Mouse (Mus musculus): ENCODE data around the gene Draxin. TPM values are rescaled to one million over a fixed set of nuclear protein-coding genes. Genes with fewer than 3 reads are reported as not detected.
"Not testable (repeated sequence)": the region's sequence is repeated elsewhere in the genome, so short reads cannot be mapped to it uniquely, and the experiment has no call there.

Draxin gene
- polyA plus RNA-seq, 1 experiment = 1.9 TPM

DNA sequence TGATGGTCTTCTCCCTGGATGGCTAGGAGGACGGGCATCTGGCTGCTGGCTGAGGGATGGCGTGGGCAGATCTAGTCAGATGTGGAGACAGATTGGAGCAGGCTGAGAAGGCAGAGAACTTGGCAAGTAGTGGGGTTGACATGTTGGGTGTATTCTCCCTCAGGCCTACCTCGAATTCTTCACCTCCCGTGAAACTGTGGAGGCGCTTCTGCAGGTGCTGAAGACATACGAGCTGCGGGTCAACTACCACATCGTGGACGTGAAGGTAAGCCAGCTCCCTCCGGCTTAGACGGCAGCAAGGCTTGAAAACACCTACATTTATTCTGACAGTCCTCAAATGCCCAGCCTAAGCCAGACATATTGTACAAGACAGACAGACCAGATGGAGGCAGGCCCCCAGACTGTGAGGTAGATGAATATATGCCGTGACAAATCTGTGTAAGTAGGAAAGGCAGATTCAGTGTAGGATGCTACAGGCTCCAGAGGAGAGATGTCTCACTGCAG, 77.0 kb downstream of the Draxin start:
- Histone ChIP-seq H3K27ac (ENCODE audit: insufficient read depth, low read length) (no peak overlapping the region), H3K36me3 (ENCODE audit: control insufficient read depth, insufficient read depth, low read length) (peaks cover 23% of the 10 kb centered on the region), H3K4me3 (ENCODE audit: extremely low read depth, insufficient read depth, insufficient read length) (no peak overlapping the region), H3K4me1 (ENCODE audit: control insufficient read depth, insufficient read depth, insufficient read length) (no peaks in the 10 kb centered on the region), H3K27me3 (ENCODE audit: control insufficient read depth, insufficient read depth, low read length) (no peaks in the 10 kb centered on the region)
- WGBS = 96% methylated on average over 12 of the region's 12 CpGs
- no peak for DNase-seq (ENCODE audit: low read depth in 1 of 2, low spot score in 2 of 2)
- TF ChIP-seq CTCF (IDR thresholded peaks at IDR 0.05; ENCODE audit: extremely low read depth, insufficient read depth, insufficient read length, insufficient replicate concordance) (no peak), POLR2A (IDR thresholded peaks at IDR 0.05; ENCODE audit: low read depth, low read length) (no peak)

DNA sequence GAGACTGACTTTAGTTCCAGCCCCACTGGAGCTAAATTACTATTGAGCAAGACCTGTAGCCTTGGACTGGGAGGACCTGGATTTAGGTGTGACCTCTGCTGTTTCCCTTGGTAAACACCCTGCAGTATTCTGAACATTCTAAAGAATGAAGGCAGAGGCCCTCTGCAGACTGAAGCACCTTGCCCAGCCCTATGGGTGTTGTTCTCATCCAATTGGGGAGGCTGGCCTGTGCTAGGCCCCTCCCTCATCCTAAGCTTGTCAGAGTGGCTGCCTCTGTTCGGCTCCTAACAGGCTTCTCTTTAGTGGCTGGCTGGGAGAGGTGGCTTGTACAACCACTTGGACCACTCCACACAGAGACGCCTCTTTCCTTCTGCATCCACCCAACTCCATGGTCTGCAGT, 77.5 kb downstream of the Draxin start:
- peaks cover 27% of the 10 kb centered on the region for H3K36me3 ChIP-seq (ENCODE audit: control insufficient read depth, insufficient read depth, low read length)
- H3K27me3 ChIP-seq (ENCODE audit: control insufficient read depth, insufficient read depth, low read length) = no peaks in the 10 kb centered on the region
- TF ChIP-seq POLR2A (IDR thresholded peaks at IDR 0.05; ENCODE audit: low read depth, low read length) = no peak
- no peak for TF ChIP-seq CTCF (IDR thresholded peaks at IDR 0.05; ENCODE audit: extremely low read depth, insufficient read depth, insufficient read length, insufficient replicate concordance)
- H3K4me3 ChIP-seq (ENCODE audit: extremely low read depth, insufficient read depth, insufficient read length) = no peak overlapping the region
- no peak overlapping the region for H3K27ac ChIP-seq (ENCODE audit: insufficient read depth, low read length)
- 96% methylated on average over 2 of the region's 2 CpGs for WGBS
- DNase-seq (ENCODE audit: low read depth in 1 of 2, low spot score in 2 of 2) = no peak
- H3K4me1 ChIP-seq (ENCODE audit: control insufficient read depth, insufficient read depth, insufficient read length) = no peaks in the 10 kb centered on the region

DNA sequence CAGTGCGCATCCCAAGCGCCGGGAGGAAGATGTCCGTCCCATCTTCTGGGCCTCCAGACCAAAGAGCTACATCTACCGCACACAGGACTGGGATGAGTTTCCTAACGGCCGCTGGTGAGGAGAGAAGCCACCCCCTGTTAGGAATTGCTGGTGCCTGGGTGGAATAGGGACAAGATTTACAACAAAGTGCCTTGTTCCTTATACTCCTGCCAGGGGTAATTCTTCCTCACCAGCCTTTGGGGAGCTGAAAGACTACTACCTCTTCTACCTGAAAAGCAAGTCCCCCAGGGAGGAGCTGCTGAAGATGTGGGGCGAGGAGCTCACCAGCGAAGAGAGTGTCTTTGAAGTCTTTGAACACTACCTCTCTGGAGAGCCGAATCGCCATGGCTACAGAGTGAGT, 78.6 kb downstream of the Draxin start:
- Histone ChIP-seq H3K4me1 (ENCODE audit: control insufficient read depth, insufficient read depth, insufficient read length) (no peaks in the 10 kb centered on the region), H3K27me3 (ENCODE audit: control insufficient read depth, insufficient read depth, low read length) (no peaks in the 10 kb centered on the region), H3K27ac (ENCODE audit: insufficient read depth, low read length) (no peak overlapping the region), H3K4me3 (ENCODE audit: extremely low read depth, insufficient read depth, insufficient read length) (no peak overlapping the region), H3K36me3 (ENCODE audit: control insufficient read depth, insufficient read depth, low read length) (peaks cover 31% of the 10 kb centered on the region)
- no peak for DNase-seq (ENCODE audit: low read depth in 1 of 2, low spot score in 2 of 2)
- WGBS = 92% methylated on average over 11 of the region's 11 CpGs
- TF ChIP-seq CTCF (IDR thresholded peaks at IDR 0.05; ENCODE audit: extremely low read depth, insufficient read depth, insufficient read length, insufficient replicate concordance) (no peak), POLR2A (IDR thresholded peaks at IDR 0.05; ENCODE audit: low read depth, low read length) (no peak)

DNA sequence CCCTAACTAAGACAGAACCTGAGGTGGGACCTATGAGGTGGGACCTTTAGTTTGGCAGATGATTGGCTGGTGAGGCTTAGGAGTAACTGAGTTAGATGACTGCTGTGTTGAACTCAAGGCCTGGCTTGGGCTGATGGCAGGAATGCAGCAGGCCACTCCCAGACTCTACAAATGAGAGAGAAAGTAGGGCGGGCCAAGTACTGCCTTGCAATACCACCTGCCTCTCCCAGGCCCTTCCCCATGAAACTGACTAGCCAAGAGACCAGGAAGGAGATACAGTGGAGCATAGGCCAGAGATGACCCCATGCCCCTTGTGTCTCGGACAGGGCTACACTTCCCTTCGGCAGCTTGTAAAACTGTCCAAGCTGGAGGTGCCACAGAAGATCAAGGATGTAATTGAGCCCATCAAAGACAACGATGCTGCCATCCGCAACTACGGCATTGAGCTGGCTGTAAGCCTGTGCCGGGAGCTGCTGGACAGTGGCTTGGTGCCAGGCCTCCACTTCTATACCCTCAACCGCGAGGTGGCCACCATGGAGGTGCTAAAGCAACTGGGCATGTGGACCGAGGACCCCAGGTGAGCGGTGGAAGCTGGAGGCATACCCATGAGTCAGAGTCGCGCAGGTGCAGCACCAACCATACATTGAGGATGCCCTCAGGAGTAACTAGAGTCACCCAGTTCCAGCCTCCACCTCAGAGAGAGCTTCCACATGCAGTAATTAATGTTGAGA, 79.3 kb downstream of the Draxin start:
- Histone ChIP-seq H3K27ac (ENCODE audit: insufficient read depth, low read length) (no peak overlapping the region), H3K36me3 (ENCODE audit: control insufficient read depth, insufficient read depth, low read length) (peaks cover 31% of the 10 kb centered on the region), H3K4me1 (ENCODE audit: control insufficient read depth, insufficient read depth, insufficient read length) (no peaks in the 10 kb centered on the region), H3K27me3 (ENCODE audit: control insufficient read depth, insufficient read depth, low read length) (no peaks in the 10 kb centered on the region), H3K4me3 (ENCODE audit: extremely low read depth, insufficient read depth, insufficient read length) (no peak overlapping the region)
- DNase-seq (ENCODE audit: low read depth in 1 of 2, low spot score in 2 of 2) = no peak
- WGBS = 96% methylated on average over 13 of the region's 13 CpGs
- no peak for TF ChIP-seq CTCF (IDR thresholded peaks at IDR 0.05; ENCODE audit: extremely low read depth, insufficient read depth, insufficient read length, insufficient replicate concordance)

DNA sequence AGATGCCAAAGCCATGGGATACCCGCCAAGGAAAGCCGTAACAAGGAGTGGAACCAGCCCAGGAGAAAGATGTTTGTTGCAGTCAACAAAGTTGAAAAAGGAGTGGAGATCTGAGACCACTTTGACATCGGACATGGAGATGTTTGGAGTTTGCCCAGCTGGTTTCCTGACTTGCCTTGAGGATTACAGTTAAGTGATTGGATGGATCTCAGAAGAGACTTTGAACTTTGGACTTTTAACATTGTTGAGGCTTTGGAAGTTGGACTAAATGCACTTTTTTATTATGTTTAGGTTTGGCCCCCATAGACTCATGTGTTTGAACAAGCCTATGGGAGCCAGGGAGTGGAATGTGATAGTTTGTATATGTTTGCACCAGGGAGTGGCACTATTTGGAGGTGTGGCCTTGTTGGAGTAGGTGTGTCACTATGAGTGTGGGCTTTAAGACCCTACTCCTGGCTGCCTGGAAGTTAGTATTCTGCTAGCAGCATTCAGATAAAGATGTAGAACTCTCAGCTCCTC, 80.0 kb downstream of the Draxin start:
- not testable (repeated sequence) for H3K27ac ChIP-seq (ENCODE audit: insufficient read depth, low read length); DNase-seq (ENCODE audit: low read depth in 1 of 2, low spot score in 2 of 2); H3K4me1 ChIP-seq (ENCODE audit: control insufficient read depth, insufficient read depth, insufficient read length); H3K4me3 ChIP-seq (ENCODE audit: extremely low read depth, insufficient read depth, insufficient read length); H3K27me3 ChIP-seq (ENCODE audit: control insufficient read depth, insufficient read depth, low read length)
- peaks cover 24% of the 10 kb centered on the region for H3K36me3 ChIP-seq (ENCODE audit: control insufficient read depth, insufficient read depth, low read length)
- 92% methylated on average over 3 of the region's 3 CpGs for WGBS

Other genes starting within 250 kb of the Draxin start
- 18.4 and 18.8 TPM in 2 replicates for gene Mfn2, start 226.0 kb downstream of the Draxin start, polyA plus RNA-seq (2012; rRNA removed)
- 16.2 and 16.7 TPM in 2 replicates for gene Plod1, start 193.9 kb downstream of the Draxin start, polyA plus RNA-seq (2012; rRNA removed)
- gene 2510039O18Rik, start 189.8 kb downstream of the Draxin start, polyA plus RNA-seq (2012; rRNA removed) = 80.5 and 111 TPM in 2 replicates
- not detected in 2 replicates for gene Nppb, start 144.9 kb downstream of the Draxin start, polyA plus RNA-seq (2012; rRNA removed)
- 0.32 TPM in 1 of 2 replicates, not detected in the other for gene Nppa, start 130.0 kb downstream of the Draxin start, polyA plus RNA-seq (2012; rRNA removed)
- 9.8 and 12.1 TPM in 2 replicates for gene Clcn6, start 91.9 kb downstream of the Draxin start, polyA plus RNA-seq (2012; rRNA removed)
- 19.7 and 22.3 TPM in 2 replicates for gene Mthfr, start 91.6 kb downstream of the Draxin start, polyA plus RNA-seq (2012; rRNA removed)
- gene Agtrap, start 42.7 kb downstream of the Draxin start, polyA plus RNA-seq (2012; rRNA removed) = 23.7 and 24.2 TPM in 2 replicates
- 21.0 and 24.7 TPM in 2 replicates for gene Mad2l2, start 314 bp downstream of the Draxin start, polyA plus RNA-seq (2012; rRNA removed)
- 30.8 and 31.6 TPM in 2 replicates for gene Fbxo6, start 21.4 kb upstream of the Draxin start, polyA plus RNA-seq (2012; rRNA removed)
- 3.5 and 8.1 TPM in 2 replicates for gene Fbxo44, start 29.8 kb upstream of the Draxin start, polyA plus RNA-seq (2012; rRNA removed)
- 0.14 and 0.28 TPM in 2 replicates for gene Fbxo2, start 29.9 kb upstream of the Draxin start, polyA plus RNA-seq (2012; rRNA removed)
- 0.02 and 0.19 TPM in 2 replicates for gene Disp3, start 157.3 kb upstream of the Draxin start, polyA plus RNA-seq (2012; rRNA removed)